Mouse (Mus musculus): ENCODE measurements at regions not wholly inside any gene's neighbourhood (a gene's known extent, or its start where the extent isn't known, plus 50 kb on each side); places are given as distances from the start of the nearest gene placed in this dataset.

GRCm38 (mm10) chr10:110534387-110534786, 78.4 kb upstream of the Nav3 start:
- DNase-seq (ENCODE audit: low read depth, low spot score): no peak

- DNase-seq (ENCODE audit: low read depth, low spot score): no peak
Observed at GRCm38 (mm10) chr10:110542712-110543111, 86.7 kb upstream of the Nav3 start.

GRCm38 (mm10) chr10:110548391-110548790, 92.4 kb upstream of the Nav3 start:
- no peak for DNase-seq (ENCODE audit: low read depth, low spot score)

- DNase-seq (ENCODE audit: low read depth, low spot score): no peak
Observed at GRCm38 (mm10) chr10:110553954-110554353, 98.0 kb upstream of the Nav3 start.

GRCm38 (mm10) chr10:110556326-110556883, 100.4 kb upstream of the Nav3 start:
- no peak for DNase-seq (ENCODE audit: low read depth, low spot score)

- DNase-seq (ENCODE audit: low read depth, low spot score): no peak
Observed at GRCm38 (mm10) chr10:110563057-110563456, 107.1 kb upstream of the Nav3 start.

- no peak for DNase-seq (ENCODE audit: low read depth, low spot score)
Observed at GRCm38 (mm10) chr10:110563571-110563970, 107.6 kb upstream of the Nav3 start.

- DNase-seq (ENCODE audit: low read depth, low spot score): no peak
Observed at GRCm38 (mm10) chr10:110566260-110567050, 110.5 kb upstream of the Nav3 start.

GRCm38 (mm10) chr10:110570465-110570864, 114.5 kb upstream of the Nav3 start:
- DNase-seq (ENCODE audit: low read depth, low spot score): no peak

- DNase-seq (ENCODE audit: low read depth, low spot score): no peak
Observed at GRCm38 (mm10) chr10:110571179-110571578, 115.2 kb upstream of the Nav3 start.

- DNase-seq (ENCODE audit: low read depth, low spot score): no peak
Observed at GRCm38 (mm10) chr10:110573530-110573929, 117.5 kb upstream of the Nav3 start.

GRCm38 (mm10) chr10:110586029-110586428, 130.0 kb upstream of the Nav3 start:
- DNase-seq (ENCODE audit: low read depth, low spot score): no peak

GRCm38 (mm10) chr10:110586507-110586906, 130.5 kb upstream of the Nav3 start:
- no peak for DNase-seq (ENCODE audit: low read depth, low spot score)

- DNase-seq (ENCODE audit: low read depth, low spot score): no peak
Observed at GRCm38 (mm10) chr10:110587529-110587928, 131.5 kb upstream of the Nav3 start.

GRCm38 (mm10) chr10:110600352-110600853, 144.4 kb upstream of the Nav3 start:
- DNase-seq (ENCODE audit: low read depth, low spot score): no peak

GRCm38 (mm10) chr10:110610336-110610735, 134.9 kb upstream of the E2f7 start:
- DNase-seq (ENCODE audit: low read depth, low spot score): no peak

GRCm38 (mm10) chr10:110617004-110617403, 128.2 kb upstream of the E2f7 start:
- no peak for DNase-seq (ENCODE audit: low read depth, low spot score)

- no peak for DNase-seq (ENCODE audit: low read depth, low spot score)
Observed at GRCm38 (mm10) chr10:110619193-110619592, 126.0 kb upstream of the E2f7 start.

GRCm38 (mm10) chr10:110625644-110626043, 119.6 kb upstream of the E2f7 start:
- no peak for DNase-seq (ENCODE audit: low read depth, low spot score)

- DNase-seq (ENCODE audit: low read depth, low spot score): no peak
Observed at GRCm38 (mm10) chr10:110640406-110640805, 104.8 kb upstream of the E2f7 start.

- DNase-seq (ENCODE audit: low read depth, low spot score): no peak
Observed at GRCm38 (mm10) chr10:110642065-110642690, 103.1 kb upstream of the E2f7 start.

GRCm38 (mm10) chr10:110647603-110648002, 97.6 kb upstream of the E2f7 start:
- no peak for DNase-seq (ENCODE audit: low read depth, low spot score)

- DNase-seq (ENCODE audit: low read depth, low spot score): no peak
Observed at GRCm38 (mm10) chr10:110650107-110650506, 95.1 kb upstream of the E2f7 start.

All from WW6 (cell line).